Mouse (Mus musculus) testis, adult 2 months (tissue): ENCODE measurements at regions not wholly inside any gene's neighbourhood (a gene's known extent, or its start where the extent isn't known, plus 50 kb on each side); places are given as distances from the start of the nearest gene placed in this dataset.

ENCODE experiments used
- CTCF ChIP-seq: fragments of 200-500 bp; IDR thresholded peaks from 2 replicates; pipeline ENCODE4 v1.5.1; 2012; ENCODE audit warnings: low read depth, mild to moderate bottlenecking, inconsistent platforms, low read length, moderate library complexity; ENCODE audit not compliant: control insufficient read depth, insufficient read depth, insufficient replicate concordance
- POLR2A ChIP-seq: fragments of 200-500 bp; IDR thresholded peaks from 2 replicates; pipeline ENCODE4 v1.6.1; 2012; ENCODE audit warnings: low read depth, mild to moderate bottlenecking, inconsistent platforms, low read length, moderate library complexity; ENCODE audit not compliant: control insufficient read depth

- TF ChIP-seq POLR2A (no peak), CTCF (no peak)
Measured at GRCm38 (mm10) chr13:101316336-101316735, 451.7 kb downstream of the Pik3r1 start.
